Mouse (Mus musculus): ENCODE data around the gene 4930447C04Rik. TPM values are rescaled to one million over a fixed set of nuclear protein-coding genes. Genes with fewer than 3 reads are reported as not detected.
A peak's percentile ranks its signal among the peaks of the same experiment; 100 is the strongest.

The 4930447C04Rik gene
- polyA plus RNA-seq, 2 experiments: 0.23 to 0.84 TPM

DNA sequence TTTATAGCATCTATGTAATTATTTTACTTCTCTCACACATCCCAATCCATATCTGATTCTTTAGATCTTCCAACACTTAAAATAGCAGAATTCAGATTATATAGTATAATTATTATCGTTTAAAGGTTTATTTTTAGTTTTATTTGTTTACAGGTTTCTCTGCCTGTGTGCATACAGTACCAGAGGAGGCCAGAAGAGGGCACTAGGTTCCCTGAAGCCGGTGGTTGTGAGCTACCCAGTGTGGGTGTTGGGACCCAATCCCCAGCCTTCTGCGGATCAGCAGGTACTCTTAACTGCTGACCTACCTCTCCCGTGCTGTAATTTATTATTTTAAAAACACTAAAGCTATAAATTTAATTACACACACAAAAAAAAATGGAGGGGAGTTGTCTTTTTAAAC, 97.4 kb downstream of the 4930447C04Rik start:
- Histone ChIP-seq H3K27me3 (ENCODE audit: control insufficient read depth, insufficient read depth, low read length) (no peaks in the 10 kb centered on the region; the same call in 1 of the 2 replicates), H3K27ac (no peak overlapping the region), H3K36me3 (replicated peaks; ENCODE audit: control insufficient read depth, insufficient read depth, low read depth) (no peaks in the 10 kb centered on the region), H3K4me1 (replicated peaks; ENCODE audit: control insufficient read depth in 2 of 2, insufficient read depth in 2 of 2, low read length in 1 of 2) (peaks cover 0 to 4% of the 10 kb centered on the region in 2 experiments; a peak in 2 of 4 replicates), H3K4me2 (ENCODE audit: low read depth) (no peak overlapping the region), H3K9ac (replicated peaks) (no peak overlapping the region), H3K9me3 (ENCODE audit: control insufficient read depth, low read length) (no peaks in the 10 kb centered on the region), H3K4me3 (ENCODE audit: insufficient read depth in 1 of 2, low read depth in 2 of 2, low read length in 2 of 2) (no peak overlapping the region)
- TF ChIP-seq CTCF (IDR thresholded peaks at IDR 0.05; ENCODE audit: low read depth) (peak; percentile 46), EP300 (IDR thresholded peaks at IDR 0.05; ENCODE audit: low read depth) (no peak)
- 66% methylated on average over 4 of the region's 4 CpGs for WGBS (ENCODE audit: insufficient replicate concordance)
- no peak for ATAC-seq (ENCODE audit: insufficient read depth)
- DNase-seq (ENCODE audit: low read depth in 3 of 3, low spot score in 3 of 3): no peak

DNA sequence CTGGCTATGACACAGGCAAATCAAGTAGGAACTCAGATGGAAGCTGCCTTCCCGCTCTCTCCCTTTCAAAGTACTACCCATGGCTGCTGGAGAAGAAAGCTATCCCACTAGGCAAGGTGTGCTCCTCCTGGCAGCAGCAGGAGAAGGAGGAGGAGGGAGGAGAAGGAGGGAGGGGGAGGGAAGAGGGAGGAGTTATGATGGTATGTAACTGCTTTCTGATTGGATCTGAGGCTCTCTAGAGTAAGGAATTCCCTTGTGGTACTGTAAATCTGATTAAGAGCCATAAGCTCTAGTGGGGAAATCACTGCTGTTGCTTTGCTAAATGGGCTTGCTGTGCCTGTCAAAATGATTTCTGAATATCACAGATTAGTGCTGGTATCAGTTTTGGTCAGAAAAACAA, 99.1 kb downstream of the 4930447C04Rik start:
- no peak for ATAC-seq (ENCODE audit: insufficient read depth)
- 90% methylated on average over 1 of the region's 1 CpGs for WGBS (ENCODE audit: insufficient replicate concordance)
- Histone ChIP-seq H3K9ac (replicated peaks) (no peak overlapping the region), H3K27ac (no peak overlapping the region), H3K27me3 (ENCODE audit: control insufficient read depth, insufficient read depth, low read length) (no peaks in the 10 kb centered on the region), H3K9me3 (ENCODE audit: control insufficient read depth, low read length) (no peaks in the 10 kb centered on the region), H3K4me3 (ENCODE audit: insufficient read depth in 1 of 2, low read depth in 2 of 2, low read length in 2 of 2) (no peak overlapping the region), H3K4me1 (replicated peaks; ENCODE audit: control insufficient read depth in 2 of 2, insufficient read depth in 2 of 2, low read length in 1 of 2) (peaks cover 0 to 4% of the 10 kb centered on the region in 2 experiments; a peak in 2 of 4 replicates), H3K36me3 (replicated peaks; ENCODE audit: control insufficient read depth, insufficient read depth, low read depth) (no peaks in the 10 kb centered on the region), H3K4me2 (ENCODE audit: low read depth) (no peak overlapping the region)
- TF ChIP-seq CTCF (IDR thresholded peaks at IDR 0.05; ENCODE audit: low read depth): no peak
- TF ChIP-seq EP300 (IDR thresholded peaks at IDR 0.05; ENCODE audit: low read depth): no peak
- no peak for DNase-seq (ENCODE audit: low read depth in 3 of 3, low spot score in 3 of 3)

DNA sequence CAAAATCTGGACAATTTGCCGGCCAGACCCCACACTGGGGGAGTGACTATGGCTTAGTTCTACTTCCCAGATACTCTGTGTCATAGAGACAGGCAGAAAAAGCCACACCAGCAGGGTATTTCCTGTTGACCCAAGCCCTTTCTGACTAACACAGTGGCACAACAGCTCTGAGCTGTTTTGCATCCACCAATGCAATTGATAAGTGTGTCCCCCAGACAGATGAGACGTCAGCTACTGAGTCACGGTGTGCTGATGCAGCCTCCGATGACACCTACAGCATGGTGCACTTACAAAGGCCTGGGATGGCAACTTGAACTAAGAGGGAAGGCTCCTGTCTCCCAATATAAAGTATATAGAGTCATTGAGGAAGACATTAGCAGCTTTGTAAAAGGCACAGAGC, 103.3 kb downstream of the 4930447C04Rik start:
- Histone ChIP-seq H3K27me3 (ENCODE audit: control insufficient read depth, insufficient read depth, low read length) (peaks cover 6% of the 10 kb centered on the region), H3K27ac (no peak overlapping the region), H3K4me3 (ENCODE audit: insufficient read depth in 1 of 2, low read depth in 2 of 2, low read length in 2 of 2) (no peak overlapping the region), H3K4me2 (ENCODE audit: low read depth) (no peak overlapping the region), H3K4me1 (replicated peaks; ENCODE audit: control insufficient read depth in 2 of 2, insufficient read depth in 2 of 2, low read length in 1 of 2) (no peaks in the 10 kb centered on the region), H3K9me3 (ENCODE audit: control insufficient read depth, low read length) (no peaks in the 10 kb centered on the region), H3K36me3 (replicated peaks; ENCODE audit: control insufficient read depth, insufficient read depth, low read depth) (no peaks in the 10 kb centered on the region), H3K9ac (replicated peaks) (no peak overlapping the region)
- 50% methylated on average over 4 of the region's 4 CpGs for WGBS (ENCODE audit: insufficient replicate concordance)
- TF ChIP-seq CTCF (IDR thresholded peaks at IDR 0.05; ENCODE audit: low read depth): no peak
- no peak for TF ChIP-seq EP300 (IDR thresholded peaks at IDR 0.05; ENCODE audit: low read depth)
- ATAC-seq (ENCODE audit: insufficient read depth) (no peak), DNase-seq (ENCODE audit: low read depth in 3 of 3, low spot score in 3 of 3) (no peak)

DNA sequence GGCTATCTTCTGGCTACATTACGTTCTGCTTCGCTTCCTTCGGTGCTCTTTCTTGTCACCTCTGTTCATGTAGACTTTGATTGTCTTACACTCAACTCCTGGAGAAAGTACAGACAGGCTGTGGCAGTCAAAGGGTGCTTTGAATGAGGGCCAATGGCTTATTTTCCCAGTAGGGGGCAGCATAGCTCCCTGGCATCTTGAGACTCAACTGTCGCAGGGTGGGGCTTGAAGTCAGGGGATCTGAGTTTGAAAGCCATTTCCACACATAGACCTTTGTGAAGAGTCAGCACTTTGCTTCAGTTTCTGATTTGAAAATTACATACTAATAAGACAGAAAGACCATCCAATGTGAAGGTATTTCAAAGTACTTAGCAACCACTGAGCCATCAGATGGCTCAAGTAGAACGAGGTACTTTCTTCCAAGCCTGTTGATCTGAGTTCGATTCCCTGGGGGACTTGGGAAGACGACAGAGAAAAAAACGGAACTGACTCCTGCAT, 105.0 kb downstream of the 4930447C04Rik start:
- Histone ChIP-seq H3K4me1 (replicated peaks; ENCODE audit: control insufficient read depth in 2 of 2, insufficient read depth in 2 of 2, low read length in 1 of 2) (no peaks in the 10 kb centered on the region), H3K9me3 (ENCODE audit: control insufficient read depth, low read length) (no peaks in the 10 kb centered on the region), H3K4me3 (ENCODE audit: insufficient read depth in 1 of 2, low read depth in 2 of 2, low read length in 2 of 2) (no peak overlapping the region), H3K27me3 (ENCODE audit: control insufficient read depth, insufficient read depth, low read length) (peaks cover 14% of the 10 kb centered on the region), H3K9ac (replicated peaks) (no peak overlapping the region), H3K36me3 (replicated peaks; ENCODE audit: control insufficient read depth, insufficient read depth, low read depth) (no peaks in the 10 kb centered on the region), H3K4me2 (ENCODE audit: low read depth) (no peak overlapping the region), H3K27ac (no peak overlapping the region)
- TF ChIP-seq CTCF (IDR thresholded peaks at IDR 0.05; ENCODE audit: low read depth) (peak; percentile 51), EP300 (IDR thresholded peaks at IDR 0.05; ENCODE audit: low read depth) (no peak)
- 69% methylated on average over 8 of the region's 8 CpGs for WGBS (ENCODE audit: insufficient replicate concordance)
- ATAC-seq (ENCODE audit: insufficient read depth) (no peak), DNase-seq (ENCODE audit: low read depth in 3 of 3, low spot score in 3 of 3) (no peak)

DNA sequence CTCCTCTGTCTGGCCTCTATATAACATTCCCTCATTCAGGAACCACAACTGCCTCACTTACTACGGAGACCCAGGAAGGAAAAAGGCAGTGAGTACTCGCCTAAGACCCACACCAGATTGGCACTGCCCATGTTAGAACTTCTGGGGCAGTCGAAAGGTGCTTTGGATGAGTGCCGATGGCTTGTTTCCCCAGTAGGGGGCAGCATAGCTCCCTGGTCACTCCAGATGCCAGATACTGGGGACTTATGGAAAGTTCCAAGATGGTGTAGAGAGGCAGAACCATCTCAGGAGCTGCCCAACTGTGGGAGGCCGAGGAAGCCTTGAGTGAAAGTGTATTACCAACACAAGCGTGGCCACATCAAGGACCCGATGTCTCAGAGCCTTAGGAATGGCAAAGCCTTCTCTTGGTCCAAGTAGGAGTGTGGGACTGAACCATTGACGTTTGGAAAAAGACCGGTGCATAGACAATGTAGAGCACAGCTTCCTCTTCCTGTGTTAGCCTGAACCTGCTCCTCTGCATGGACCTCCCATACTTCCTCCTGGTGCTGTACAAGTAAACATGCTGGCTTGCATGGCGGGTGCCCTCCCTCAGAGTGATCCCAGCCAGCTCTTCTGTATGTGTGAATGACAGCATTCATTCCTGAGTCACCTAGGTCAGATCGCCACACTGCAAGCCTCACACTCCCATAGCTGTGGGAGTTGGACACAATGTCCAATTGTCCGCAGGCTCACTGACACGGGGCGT, 105.6 kb downstream of the 4930447C04Rik start:
- no peaks in the 10 kb centered on the region for H3K9me3 ChIP-seq (ENCODE audit: control insufficient read depth, low read length)
- WGBS (ENCODE audit: insufficient replicate concordance): 61% methylated on average over 14 of the region's 14 CpGs
- H3K9ac ChIP-seq (replicated peaks): no peak overlapping the region
- DNase-seq (ENCODE audit: low read depth in 3 of 3, low spot score in 3 of 3) (no peak), ATAC-seq (ENCODE audit: insufficient read depth) (no peak)
- no peak overlapping the region for H3K4me3 ChIP-seq (ENCODE audit: insufficient read depth in 1 of 2, low read depth in 2 of 2, low read length in 2 of 2)
- TF ChIP-seq CTCF (IDR thresholded peaks at IDR 0.05; ENCODE audit: low read depth) (peak; percentile 78), EP300 (IDR thresholded peaks at IDR 0.05; ENCODE audit: low read depth) (no peak)
- peaks cover 14% of the 10 kb centered on the region for H3K27me3 ChIP-seq (ENCODE audit: control insufficient read depth, insufficient read depth, low read length)
- no peak overlapping the region for H3K27ac ChIP-seq
- no peak overlapping the region for H3K4me2 ChIP-seq (ENCODE audit: low read depth)
- H3K4me1 ChIP-seq (replicated peaks; ENCODE audit: control insufficient read depth in 2 of 2, insufficient read depth in 2 of 2, low read length in 1 of 2): no peaks in the 10 kb centered on the region
- no peaks in the 10 kb centered on the region for H3K36me3 ChIP-seq (replicated peaks; ENCODE audit: control insufficient read depth, insufficient read depth, low read depth)

All from liver, embryonic 14.5 days (tissue).